Mouse (Mus musculus): ENCODE measurements around the gene Arhgef28. TPM values are rescaled to one million over a fixed set of nuclear protein-coding genes. Genes with fewer than 3 reads are reported as not detected.

Arhgef28 gene
- total and polyA plus RNA-seq, 2 experiments from 2014 or later, result 34.3 to 41.5 TPM

- peak overlapping the region; percentile 75 for H3K27ac ChIP-seq (ENCODE audit: low read depth, low read length)
- WGBS, result 6% methylated on average over 33 of the region's 33 CpGs
- TF ChIP-seq CTCF (IDR thresholded peaks at IDR 0.05), result no peak
- H3K4me3 ChIP-seq (ENCODE audit: low read depth, low read length), result peak overlapping the region; percentile 37
- no peaks in the 10 kb centered on the region for H3K36me3 ChIP-seq (ENCODE audit: insufficient read depth, low read length)
- 0 out of 2 replicates have a peak, but pooled peaks cover 6% of the 10 kb centered on the region for H3K4me1 ChIP-seq (ENCODE audit: insufficient read depth, low read length)
- ATAC-seq (ENCODE audit: low FRiP score) (peak; percentile 31), DNase-seq (ENCODE audit: low spot score) (peak; percentile 26)
- peak overlapping the region; percentile 54 for H3K4me2 ChIP-seq (ENCODE audit: low read depth, low read length, poor library complexity, severe bottlenecking)
- peak overlapping the region; percentile 25 for H3K9ac ChIP-seq (replicated peaks; ENCODE audit: low read length, poor library complexity, severe bottlenecking)
- H3K27me3 ChIP-seq (ENCODE audit: insufficient read depth, low read length), result no peaks in the 10 kb centered on the region
- no peaks in the 10 kb centered on the region for H3K9me3 ChIP-seq (ENCODE audit: low read length)
Observed at GRCm38 (mm10) chr13:98015981-98016922, 190.0 kb downstream of the Arhgef28 start.

DNA sequence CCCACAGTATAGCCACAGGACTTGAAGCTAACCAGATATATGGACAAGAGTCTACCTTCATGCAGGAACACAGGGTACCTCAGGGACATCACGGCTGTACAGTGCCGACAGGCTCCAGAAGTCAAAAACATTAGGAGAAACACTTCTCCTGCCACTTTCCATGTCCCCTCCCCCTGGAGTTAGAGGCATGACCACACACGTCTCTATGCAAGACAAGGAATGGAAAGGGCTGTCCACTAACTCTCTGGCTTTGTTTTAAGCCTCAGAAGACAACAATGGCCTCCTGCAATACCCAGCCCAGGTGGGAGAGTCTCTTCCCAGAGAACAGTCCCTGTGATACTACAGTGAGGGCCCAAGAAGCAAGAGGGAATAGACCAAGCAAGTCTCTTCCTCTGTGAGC is 191.3 kb downstream of the Arhgef28 start:
- ATAC-seq (ENCODE audit: low FRiP score) (no peak), DNase-seq (ENCODE audit: low spot score) (no peak)
- WGBS, result 69% methylated on average over 3 of the region's 3 CpGs
- H3K4me2 ChIP-seq (ENCODE audit: low read depth, low read length, poor library complexity, severe bottlenecking), result peak overlapping the region; percentile 54
- no peak overlapping the region for H3K9ac ChIP-seq (replicated peaks; ENCODE audit: low read length, poor library complexity, severe bottlenecking)
- no peaks in the 10 kb centered on the region for H3K36me3 ChIP-seq (ENCODE audit: insufficient read depth, low read length)
- no peaks in the 10 kb centered on the region for H3K27me3 ChIP-seq (ENCODE audit: insufficient read depth, low read length)
- no peak overlapping the region for H3K27ac ChIP-seq (ENCODE audit: low read depth, low read length)
- H3K9me3 ChIP-seq (ENCODE audit: low read length), result no peaks in the 10 kb centered on the region
- 0 out of 2 replicates have a peak overlapping the region, but pooled peaks have one; percentile 3 for H3K4me3 ChIP-seq (ENCODE audit: low read depth, low read length)
- no peak for TF ChIP-seq CTCF (IDR thresholded peaks at IDR 0.05)
- 0 out of 2 replicates have a peak, but pooled peaks cover 6% of the 10 kb centered on the region for H3K4me1 ChIP-seq (ENCODE audit: insufficient read depth, low read length)

DNA sequence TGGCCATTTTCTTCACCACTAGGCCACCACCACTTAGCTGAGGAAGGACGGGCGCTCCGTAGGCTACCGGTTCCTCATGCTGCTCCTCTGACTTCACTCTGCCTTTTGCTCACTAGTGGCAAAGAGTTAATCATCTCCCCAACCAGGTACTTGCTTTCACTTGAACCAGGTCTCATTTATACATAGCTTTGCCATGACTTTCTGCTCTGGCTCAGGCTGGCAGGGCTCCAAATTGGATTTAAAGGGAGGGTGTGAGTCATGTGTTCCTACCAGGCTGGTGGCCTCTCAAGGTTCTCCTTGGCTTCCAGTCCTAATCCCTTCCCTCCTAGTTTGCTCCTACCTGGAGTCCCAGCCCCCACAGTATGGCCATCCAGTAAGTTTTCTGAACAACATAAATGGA is 192.5 kb downstream of the Arhgef28 start:
- 93% methylated on average over 4 of the region's 4 CpGs for WGBS

DNA sequence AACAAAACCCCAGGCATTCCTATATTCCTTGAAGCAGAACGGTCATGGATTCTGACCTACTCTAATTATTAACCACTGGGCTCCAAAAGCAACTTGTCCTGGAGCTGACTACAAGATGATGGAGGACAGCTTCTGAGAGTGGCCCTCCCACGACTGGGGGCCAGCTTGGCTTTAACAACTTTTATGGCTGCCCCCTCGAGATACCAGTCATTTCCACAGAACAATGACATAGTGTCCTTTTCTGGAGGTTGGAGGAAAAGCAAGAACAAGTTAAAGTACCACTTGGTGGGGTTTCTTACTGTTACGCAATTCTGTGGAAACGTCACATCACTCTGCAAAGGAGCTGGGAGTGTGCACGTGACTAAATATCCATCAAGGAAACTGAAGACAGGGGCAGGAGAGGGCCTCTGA is 194.3 kb downstream of the Arhgef28 start:
- Histone ChIP-seq H3K4me2 (ENCODE audit: low read depth, low read length, poor library complexity, severe bottlenecking) (no peak overlapping the region), H3K27me3 (ENCODE audit: insufficient read depth, low read length) (no peaks in the 10 kb centered on the region), H3K4me3 (ENCODE audit: low read depth, low read length) (no peak overlapping the region), H3K9ac (replicated peaks; ENCODE audit: low read length, poor library complexity, severe bottlenecking) (no peak overlapping the region), H3K9me3 (ENCODE audit: low read length) (no peaks in the 10 kb centered on the region), H3K4me1 (ENCODE audit: insufficient read depth, low read length) (0 out of 2 replicates have a peak, but pooled peaks cover 6% of the 10 kb centered on the region), H3K27ac (ENCODE audit: low read depth, low read length) (no peak overlapping the region), H3K36me3 (ENCODE audit: insufficient read depth, low read length) (no peaks in the 10 kb centered on the region)
- TF ChIP-seq CTCF (IDR thresholded peaks at IDR 0.05), result no peak
- WGBS, result 79% methylated on average over 6 of the region's 6 CpGs
- DNase-seq (ENCODE audit: low spot score) (no peak), ATAC-seq (ENCODE audit: low FRiP score) (no peak)

More for the DNA sequence above, 192.5 kb downstream of the Arhgef28 start:
- Histone ChIP-seq H3K9ac (replicated peaks; ENCODE audit: low read length, poor library complexity, severe bottlenecking) (no peak overlapping the region), H3K9me3 (ENCODE audit: low read length) (no peaks in the 10 kb centered on the region), H3K27me3 (ENCODE audit: insufficient read depth, low read length) (no peaks in the 10 kb centered on the region), H3K36me3 (ENCODE audit: insufficient read depth, low read length) (no peaks in the 10 kb centered on the region), H3K4me1 (ENCODE audit: insufficient read depth, low read length) (0 out of 2 replicates have a peak, but pooled peaks cover 6% of the 10 kb centered on the region), H3K27ac (ENCODE audit: low read depth, low read length) (no peak overlapping the region), H3K4me3 (ENCODE audit: low read depth, low read length) (no peak overlapping the region), H3K4me2 (ENCODE audit: low read depth, low read length, poor library complexity, severe bottlenecking) (no peak overlapping the region)
- no peak for ATAC-seq (ENCODE audit: low FRiP score)
- TF ChIP-seq CTCF (IDR thresholded peaks at IDR 0.05), result no peak
- no peak for DNase-seq (ENCODE audit: low spot score)

- H3K9me3 ChIP-seq (ENCODE audit: low read length), result no peaks in the 10 kb centered on the region
- no peaks in the 10 kb centered on the region for H3K4me1 ChIP-seq (ENCODE audit: insufficient read depth, low read length)
- H3K4me3 ChIP-seq (ENCODE audit: low read depth, low read length), result no peak overlapping the region
- no peak overlapping the region for H3K4me2 ChIP-seq (ENCODE audit: low read depth, low read length, poor library complexity, severe bottlenecking)
- H3K27ac ChIP-seq (ENCODE audit: low read depth, low read length), result no peak overlapping the region
- no peak overlapping the region for H3K9ac ChIP-seq (replicated peaks; ENCODE audit: low read length, poor library complexity, severe bottlenecking)
- DNase-seq (ENCODE audit: low spot score) (no peak), ATAC-seq (ENCODE audit: low FRiP score) (no peak)
- no peaks in the 10 kb centered on the region for H3K36me3 ChIP-seq (ENCODE audit: insufficient read depth, low read length)
- TF ChIP-seq CTCF (IDR thresholded peaks at IDR 0.05), result no peak
- H3K27me3 ChIP-seq (ENCODE audit: insufficient read depth, low read length), result no peaks in the 10 kb centered on the region
- 81% methylated on average over 4 of the region's 4 CpGs for WGBS
Observed at GRCm38 (mm10) chr13:98009070-98009469, 197.2 kb downstream of the Arhgef28 start.

DNA sequence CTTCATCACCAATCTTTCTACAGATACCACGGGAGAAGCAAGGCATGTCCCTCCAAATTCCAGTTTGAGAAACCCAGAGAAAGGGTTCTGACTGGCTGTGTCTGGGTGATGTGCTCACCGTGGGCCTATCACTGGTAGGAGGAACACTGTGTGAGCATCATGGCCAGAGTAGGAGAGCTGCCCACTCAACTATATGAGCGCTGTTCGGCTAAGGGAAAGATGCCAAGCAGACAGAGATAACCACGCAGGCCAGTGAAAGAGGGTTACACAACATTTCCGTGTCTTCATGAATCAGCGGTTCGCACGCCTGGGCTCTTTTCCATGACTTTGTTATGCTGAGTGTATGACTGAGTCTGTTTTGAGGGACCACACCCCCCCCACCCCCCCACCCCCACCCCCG is 197.7 kb downstream of the Arhgef28 start:
- no peak overlapping the region for H3K4me3 ChIP-seq (ENCODE audit: low read depth, low read length)
- no peaks in the 10 kb centered on the region for H3K4me1 ChIP-seq (ENCODE audit: insufficient read depth, low read length)
- no peak for TF ChIP-seq CTCF (IDR thresholded peaks at IDR 0.05)
- ATAC-seq (ENCODE audit: low FRiP score), result no peak
- DNase-seq (ENCODE audit: low spot score), result no peak
- no peaks in the 10 kb centered on the region for H3K36me3 ChIP-seq (ENCODE audit: insufficient read depth, low read length)
- H3K9me3 ChIP-seq (ENCODE audit: low read length), result no peaks in the 10 kb centered on the region
- 91% methylated on average over 10 of the region's 10 CpGs for WGBS
- H3K27ac ChIP-seq (ENCODE audit: low read depth, low read length), result no peak overlapping the region
- H3K9ac ChIP-seq (replicated peaks; ENCODE audit: low read length, poor library complexity, severe bottlenecking), result no peak overlapping the region
- no peaks in the 10 kb centered on the region for H3K27me3 ChIP-seq (ENCODE audit: insufficient read depth, low read length)
- H3K4me2 ChIP-seq (ENCODE audit: low read depth, low read length, poor library complexity, severe bottlenecking), result no peak overlapping the region

All from midbrain, postnatal 0 days (tissue).